Mouse (Mus musculus): ENCODE results near the gene Arhgef2. TPM values are rescaled to one million over a fixed set of nuclear protein-coding genes. Genes with fewer than 3 reads are reported as not detected.

Arhgef2 gene
- polyA plus RNA-seq, 3 experiments from 2014 or later, result 37.5 to 56.4 (median 46.5) TPM

GRCm38 (mm10) chr3:88646426-88646995 is 40.7 kb downstream of the Arhgef2 start:
- ATAC-seq, result no peak

DNA sequence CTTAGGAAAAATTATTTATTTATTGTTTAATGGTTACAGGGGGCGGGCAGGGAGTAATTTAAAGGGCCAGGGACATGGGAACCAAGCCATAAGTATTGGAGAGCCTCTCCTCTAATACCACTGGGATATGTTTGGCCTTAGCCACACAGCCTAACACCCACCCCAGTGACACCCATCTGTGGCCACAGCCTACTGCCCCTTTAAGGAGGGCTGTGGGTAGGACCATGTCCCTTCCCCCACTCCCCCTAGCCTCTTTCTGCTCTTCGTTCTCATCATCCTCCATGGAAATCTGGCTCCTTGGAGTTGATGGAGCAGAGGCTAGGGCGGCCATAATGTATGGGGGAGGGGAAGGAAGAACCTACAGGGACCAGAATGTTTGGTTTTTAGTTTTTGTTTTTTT is 41.3 kb downstream of the Arhgef2 start:
- ATAC-seq, result no peak

- ATAC-seq, result no peak
Measured at GRCm38 (mm10) chr3:88647779-88648413, 42.1 kb downstream of the Arhgef2 start.

DNA sequence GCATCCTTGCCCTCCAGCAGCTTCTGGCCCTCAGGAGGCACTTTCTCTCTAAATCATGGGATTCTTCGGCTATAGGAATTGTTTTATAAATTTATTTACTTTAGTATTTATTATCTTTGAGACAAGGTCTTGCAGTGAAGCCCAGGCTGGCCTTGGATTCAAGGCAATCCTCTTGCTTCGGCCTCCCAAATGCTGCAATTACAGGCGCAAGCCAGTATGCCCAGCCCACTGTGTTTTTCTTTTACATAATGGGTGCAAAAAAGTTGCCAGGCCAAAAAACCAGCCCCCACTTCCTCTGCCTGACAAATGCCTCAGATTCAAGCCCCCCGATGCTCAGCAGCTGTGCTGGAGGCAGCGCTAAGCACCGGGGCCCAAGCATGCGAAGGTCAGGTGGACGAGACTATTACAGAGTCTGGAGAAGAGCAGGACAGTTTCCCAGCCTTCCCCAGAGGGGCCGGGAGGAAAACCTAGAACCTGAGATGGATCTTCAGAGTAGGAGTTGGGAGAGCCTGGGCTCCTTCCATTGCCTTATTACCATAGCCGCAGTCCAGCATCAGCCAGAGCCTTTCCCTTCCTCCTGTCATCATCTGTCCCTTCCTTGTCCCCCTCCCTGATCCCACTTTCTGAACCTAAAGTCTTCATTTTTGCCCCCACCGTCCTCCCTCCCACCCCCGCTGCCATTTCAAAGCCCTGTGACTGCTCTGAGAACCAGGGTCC is 42.8 kb downstream of the Arhgef2 start:
- ATAC-seq, result no peak

- no peak for ATAC-seq
Measured at GRCm38 (mm10) chr3:88649186-88649585, 43.4 kb downstream of the Arhgef2 start.

DNA sequence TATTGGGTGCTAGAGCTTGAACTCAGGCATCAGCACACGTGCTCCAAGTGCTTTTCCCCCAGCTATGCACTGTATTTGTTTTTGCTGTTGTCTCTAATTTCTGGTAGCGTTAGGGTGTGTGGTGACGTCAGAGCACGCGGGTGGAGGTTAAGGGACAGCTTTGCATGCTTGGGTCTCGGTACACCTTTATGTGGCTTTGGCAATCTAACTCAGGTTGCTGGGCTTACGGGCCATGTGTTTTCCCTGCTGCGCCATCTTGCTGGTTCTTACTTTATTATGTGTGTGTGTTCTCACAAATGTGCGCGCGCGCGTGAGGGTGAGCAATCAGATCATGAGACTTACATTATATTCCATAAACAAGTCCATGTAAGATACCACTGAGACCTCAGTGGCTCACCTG is 44.2 kb downstream of the Arhgef2 start:
- ATAC-seq, result no peak

- ATAC-seq, result no peak
Measured at GRCm38 (mm10) chr3:88650713-88651504, 45.1 kb downstream of the Arhgef2 start.

GRCm38 (mm10) chr3:88651669-88652618 is 46.2 kb downstream of the Arhgef2 start:
- no peak for ATAC-seq

DNA sequence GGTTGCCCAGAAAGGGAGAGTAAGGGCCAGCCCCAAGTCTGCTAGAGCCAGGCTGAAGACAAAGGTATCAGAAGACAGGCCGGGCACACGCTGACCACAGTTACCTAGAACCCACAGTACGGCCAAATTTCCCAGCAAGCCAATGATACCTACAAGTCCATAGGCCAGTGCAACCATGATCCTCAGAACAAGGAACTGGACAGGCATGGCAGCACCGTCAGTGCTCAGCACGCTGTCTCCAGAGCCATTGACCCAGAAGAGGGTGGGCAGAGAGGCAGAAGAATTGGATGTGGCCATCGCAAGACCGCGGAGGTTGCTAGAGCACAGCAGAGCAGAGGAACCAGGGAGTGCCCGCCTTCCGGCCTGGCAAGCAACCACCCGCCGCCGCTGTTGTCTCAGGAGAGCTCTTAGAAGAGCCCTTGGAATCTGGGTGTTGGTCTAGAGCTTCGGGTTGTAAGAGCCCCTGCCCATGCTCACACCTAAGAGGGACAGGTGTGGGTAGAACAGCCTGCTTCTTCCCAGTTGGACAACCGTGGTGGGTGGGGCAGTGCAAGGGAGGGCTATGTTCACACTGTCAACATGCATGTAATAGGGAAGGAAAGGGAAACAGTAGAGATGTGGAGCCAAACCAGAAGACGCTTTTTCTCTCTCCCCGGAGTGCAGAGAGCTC is 47.2 kb downstream of the Arhgef2 start, which contains the start of gene Rxfp4:
TSS of gene Rxfp4 (minus strand) at position 297 of the 670 bp plus-strand sequence.
- ATAC-seq, result no peak

GRCm38 (mm10) chr3:88653516-88654370 is 48.0 kb downstream of the Arhgef2 start:
- ATAC-seq, result no peak

DNA sequence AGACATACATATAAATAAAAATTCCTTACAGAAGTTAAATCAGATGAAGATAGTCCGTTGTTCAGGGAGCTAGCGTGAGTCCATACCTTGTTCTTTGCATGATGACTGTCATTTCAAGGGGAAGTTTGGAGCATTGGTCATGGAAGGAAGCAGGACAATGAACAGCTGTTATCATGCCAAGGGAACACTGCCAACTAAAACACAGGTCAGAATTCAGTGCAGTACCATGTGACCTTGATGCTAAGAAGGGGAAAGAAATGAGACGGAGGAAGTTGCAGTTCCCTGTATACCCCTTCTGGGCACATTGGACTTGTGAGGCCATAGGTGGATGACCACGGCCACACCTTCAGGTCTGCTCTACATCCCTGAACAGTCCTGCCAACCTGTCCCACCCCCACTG is 48.9 kb downstream of the Arhgef2 start:
- ATAC-seq, result no peak

GRCm38 (mm10) chr3:88655619-88656018 is 49.9 kb downstream of the Arhgef2 start:
- ATAC-seq, result no peak

- ATAC-seq, result no peak
Measured at GRCm38 (mm10) chr3:88658441-88659127, 52.8 kb downstream of the Arhgef2 start.

DNA sequence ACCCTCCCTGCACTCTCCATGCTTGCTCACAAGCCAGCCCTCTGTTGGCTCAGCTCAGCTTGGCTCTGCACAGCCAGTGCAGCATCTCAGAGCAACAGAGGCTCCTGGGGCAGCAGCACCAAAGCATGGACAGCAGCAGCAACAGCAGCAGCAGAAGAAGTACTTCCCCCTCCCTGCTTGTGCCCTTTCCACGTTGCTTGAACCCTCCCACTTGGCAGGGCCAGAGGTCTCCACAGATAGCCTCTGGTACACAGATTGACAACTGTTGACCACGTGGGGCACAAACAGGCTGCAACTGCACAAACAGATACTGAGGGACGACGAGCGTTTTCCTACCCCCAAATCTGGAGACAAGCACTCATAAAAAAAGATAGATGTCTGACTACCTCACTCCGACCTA is 54.0 kb downstream of the Arhgef2 start:
- ATAC-seq, result no peak

- peak; percentile 41 for ATAC-seq
Measured at GRCm38 (mm10) chr3:88664095-88664494, 58.3 kb downstream of the Arhgef2 start.

GRCm38 (mm10) chr3:88677399-88677798 is 71.6 kb downstream of the Arhgef2 start:
- ATAC-seq, result peak; percentile 56

GRCm38 (mm10) chr3:88683814-88684213 is 78.0 kb downstream of the Arhgef2 start:
- no peak for ATAC-seq

DNA sequence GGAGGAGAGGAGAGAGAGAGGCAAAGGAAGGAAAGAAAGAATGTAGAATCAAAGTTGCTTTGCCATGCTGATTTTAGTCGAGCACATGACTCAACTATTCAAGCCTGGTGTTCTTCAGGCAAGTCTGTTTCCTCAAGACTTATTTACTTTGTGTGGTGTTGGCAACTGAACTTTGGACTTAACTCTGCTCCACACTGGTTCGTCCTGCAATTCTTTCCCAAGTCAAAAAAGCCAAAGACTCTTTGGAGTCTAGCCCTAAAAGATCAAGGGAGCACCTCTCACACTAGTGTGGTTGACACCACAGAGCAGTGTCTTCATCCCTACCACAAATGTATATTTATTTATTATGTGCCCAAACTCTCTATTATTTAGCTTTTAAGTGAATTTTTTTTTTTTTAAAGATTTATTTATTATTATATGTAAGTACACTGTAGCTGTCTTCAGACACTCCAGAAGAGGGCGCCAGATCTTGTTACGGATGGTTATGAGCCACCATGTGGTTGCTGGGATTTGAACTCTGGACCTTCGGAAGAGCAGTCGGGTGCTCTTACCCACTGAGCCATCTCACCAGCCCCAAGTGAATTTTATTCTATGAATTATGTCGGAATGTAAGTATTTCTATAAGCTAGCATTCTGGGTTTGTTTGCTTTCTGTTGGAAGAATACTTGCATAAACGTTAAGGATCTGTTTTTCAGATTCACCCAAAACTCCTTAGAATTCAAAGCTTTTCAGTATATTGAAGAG is 78.6 kb downstream of the Arhgef2 start:
- no peak for ATAC-seq
